Mouse (Mus musculus) cerebellum, adult (tissue): ENCODE measurements around the gene Gm20388.
"Not testable (repeated sequence)": the region's sequence is repeated elsewhere in the genome, so short reads cannot be mapped to it uniquely, and the experiment has no call there.

ENCODE experiments used
- ATAC-seq: cut with Nextera tagmentation; 2 replicates; pipeline ENCODE4 v1.9.2; 2017; ENCODE audit warnings: mild to moderate bottlenecking, moderate library complexity, mixed read lengths; ENCODE audit not compliant: insufficient number of reproducible peaks, low FRiP score, low TSS enrichment

The Gm20388 gene

DNA sequence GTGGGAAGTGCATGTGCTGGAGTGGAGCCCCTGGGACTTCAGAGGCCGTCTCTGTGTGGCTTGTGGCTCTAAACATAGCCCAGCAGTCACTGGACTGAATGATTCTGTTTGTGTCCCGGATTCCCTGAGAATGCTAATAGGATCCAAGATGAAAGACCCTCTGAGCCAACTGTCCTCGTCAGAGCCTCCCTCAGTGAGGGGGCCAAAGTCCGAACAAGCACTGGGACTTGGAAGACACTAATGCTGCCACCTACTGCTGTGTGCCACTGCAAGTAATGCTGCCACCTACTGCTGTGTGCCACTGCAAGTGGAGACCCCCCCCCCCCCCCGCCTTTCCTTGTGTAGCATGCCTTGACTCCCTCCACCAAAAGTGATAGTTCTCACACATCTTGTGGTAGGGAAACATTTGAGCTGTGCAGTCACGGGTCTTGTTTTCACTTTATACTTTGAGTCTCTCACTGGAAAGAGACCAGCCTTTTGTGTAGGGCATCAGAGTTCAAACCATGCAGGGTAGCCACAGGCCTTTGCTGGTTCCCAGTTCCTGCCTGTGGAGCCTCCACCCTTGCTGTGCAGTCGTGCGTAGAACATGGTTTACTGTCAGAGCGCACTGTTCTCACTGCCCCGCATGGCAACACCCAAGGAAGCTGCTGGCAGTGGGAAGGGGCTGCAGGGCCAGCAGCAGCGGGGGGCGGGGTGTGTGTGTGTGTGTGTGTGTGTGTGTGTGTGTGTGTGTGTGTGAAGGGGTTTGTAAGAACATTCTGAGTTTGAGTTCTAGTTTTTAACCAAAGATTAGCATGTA, 3187.3 kb downstream of the Gm20388 start:
- no peak for ATAC-seq

DNA sequence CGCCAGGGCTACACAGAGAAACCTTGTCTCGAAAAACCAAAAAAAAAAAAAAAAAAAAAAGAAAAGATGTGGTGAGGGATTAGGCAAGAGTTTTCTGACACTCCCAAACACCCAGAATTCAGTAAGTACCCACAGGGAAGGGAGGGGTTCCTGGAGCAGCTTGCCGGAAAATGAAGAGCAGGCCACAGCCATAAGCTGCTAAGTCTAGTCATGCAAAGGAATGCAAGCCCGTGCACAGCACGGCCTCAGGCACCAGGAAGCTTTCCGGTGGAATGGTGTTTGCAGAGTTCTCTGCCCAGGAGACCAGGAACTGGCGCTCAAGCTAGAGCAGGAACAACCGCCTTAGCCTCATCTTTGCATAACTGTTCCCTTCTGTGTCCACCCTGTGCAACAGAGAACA, 3189.6 kb downstream of the Gm20388 start:
- no peak for ATAC-seq

DNA sequence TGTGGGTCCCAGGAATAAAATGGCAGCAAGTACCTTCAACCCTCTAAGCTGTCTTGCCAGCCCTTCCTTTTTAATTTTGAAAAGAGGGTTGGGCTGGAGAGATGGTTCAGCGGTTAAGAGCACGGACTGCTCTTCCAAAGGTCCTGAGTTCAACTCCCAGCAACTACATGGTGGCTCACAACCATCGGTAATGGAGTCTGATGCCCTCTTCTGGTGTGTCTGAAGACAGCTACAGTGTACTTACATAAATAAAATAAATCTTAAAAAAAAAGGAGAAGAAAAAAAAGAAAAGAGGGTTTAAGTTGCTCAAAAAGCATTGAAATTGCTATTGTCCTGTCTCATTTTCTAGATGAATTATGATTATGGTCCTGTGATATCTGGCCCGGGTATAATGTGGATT, 3190.6 kb downstream of the Gm20388 start:
- no peak for ATAC-seq

DNA sequence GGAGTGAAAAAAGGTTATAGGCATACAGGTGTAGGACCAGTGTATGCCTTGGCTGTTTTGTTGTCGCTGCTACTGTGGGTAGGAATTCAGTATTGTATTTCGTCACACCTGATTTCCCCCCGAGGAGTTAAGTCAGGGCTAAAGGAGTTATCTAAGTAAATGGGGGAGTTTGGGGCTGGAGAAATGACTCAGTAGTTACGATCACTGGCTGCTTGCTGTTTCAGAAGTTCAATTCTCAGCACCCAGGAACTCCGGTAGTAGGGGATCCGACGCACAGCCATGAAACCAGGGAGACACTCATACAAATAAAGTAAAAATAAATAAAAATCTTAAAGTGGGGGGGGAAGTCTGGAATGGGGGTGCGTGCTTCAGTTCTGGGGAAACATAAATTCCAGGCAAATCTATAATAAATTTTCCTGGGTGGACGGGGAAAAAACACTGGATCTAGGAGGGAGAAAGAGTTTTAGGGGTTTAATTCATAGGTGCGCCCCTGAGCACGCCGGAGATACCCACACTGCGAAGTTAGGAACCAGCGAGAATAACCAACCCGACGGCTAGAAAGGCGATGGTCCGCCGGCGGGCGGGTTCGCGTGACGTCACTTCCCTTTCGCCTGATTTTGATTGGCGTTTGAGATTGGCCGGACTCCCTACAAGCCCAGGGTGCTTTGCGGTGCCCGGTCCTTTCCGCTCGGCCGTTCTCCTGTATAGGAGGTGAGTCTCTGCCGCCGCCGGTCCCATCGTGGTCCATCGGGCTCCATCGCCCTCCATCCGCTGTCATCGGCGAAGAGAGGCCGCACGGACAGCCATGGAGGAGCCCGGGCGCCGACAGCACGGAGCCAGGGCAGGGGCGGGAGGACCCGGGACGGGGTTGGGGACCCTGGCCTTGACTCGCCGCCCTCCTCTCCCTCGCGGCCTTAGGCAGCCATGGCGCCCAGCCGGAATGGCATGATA, 3191.4 kb downstream of the Gm20388 start, which contains the start of gene Rpl13:
Gene Rpl13, plus strand, starts transcription at position 616 of the 951 bp plus-strand sequence.
- peak; percentile 95 for ATAC-seq

DNA sequence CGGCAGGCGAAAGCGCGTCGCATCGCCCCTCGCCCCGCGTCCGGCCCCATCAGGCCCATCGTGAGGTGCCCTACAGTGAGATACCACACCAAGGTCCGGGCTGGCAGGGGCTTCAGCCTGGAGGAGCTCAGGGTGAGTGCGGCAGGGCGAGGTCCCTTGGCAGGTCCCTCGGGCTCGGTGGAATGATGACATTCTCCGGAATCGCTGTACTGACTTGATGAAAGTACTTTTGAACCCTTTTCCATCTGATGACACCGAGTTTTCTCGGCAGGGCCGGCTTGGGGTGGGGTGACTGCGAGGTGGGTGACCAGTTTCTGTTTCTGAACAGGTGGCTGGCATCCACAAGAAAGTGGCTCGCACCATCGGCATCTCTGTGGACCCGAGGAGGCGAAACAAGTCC, 3192.2 kb downstream of the Gm20388 start:
- not testable (repeated sequence) for ATAC-seq

DNA sequence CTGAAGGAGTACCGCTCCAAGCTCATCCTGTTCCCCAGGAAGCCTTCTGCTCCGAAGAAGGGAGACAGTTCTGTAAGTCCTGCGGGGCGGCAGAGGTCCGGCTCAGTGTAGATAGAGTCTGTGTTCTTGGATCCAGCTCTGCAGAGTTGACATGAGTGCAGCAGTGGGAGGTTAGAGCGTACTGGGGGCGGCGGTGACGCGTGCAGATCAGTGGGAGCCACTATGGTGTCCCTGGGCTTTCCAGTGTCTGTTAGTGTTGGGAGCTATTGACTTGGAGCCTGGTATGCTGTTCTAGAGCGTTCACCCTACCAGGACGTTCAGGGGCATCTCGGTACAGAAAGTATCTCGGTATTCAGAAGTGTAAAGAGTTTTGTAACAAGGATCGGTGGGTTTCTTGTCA, 3192.6 kb downstream of the Gm20388 start:
- ATAC-seq = no peak

DNA sequence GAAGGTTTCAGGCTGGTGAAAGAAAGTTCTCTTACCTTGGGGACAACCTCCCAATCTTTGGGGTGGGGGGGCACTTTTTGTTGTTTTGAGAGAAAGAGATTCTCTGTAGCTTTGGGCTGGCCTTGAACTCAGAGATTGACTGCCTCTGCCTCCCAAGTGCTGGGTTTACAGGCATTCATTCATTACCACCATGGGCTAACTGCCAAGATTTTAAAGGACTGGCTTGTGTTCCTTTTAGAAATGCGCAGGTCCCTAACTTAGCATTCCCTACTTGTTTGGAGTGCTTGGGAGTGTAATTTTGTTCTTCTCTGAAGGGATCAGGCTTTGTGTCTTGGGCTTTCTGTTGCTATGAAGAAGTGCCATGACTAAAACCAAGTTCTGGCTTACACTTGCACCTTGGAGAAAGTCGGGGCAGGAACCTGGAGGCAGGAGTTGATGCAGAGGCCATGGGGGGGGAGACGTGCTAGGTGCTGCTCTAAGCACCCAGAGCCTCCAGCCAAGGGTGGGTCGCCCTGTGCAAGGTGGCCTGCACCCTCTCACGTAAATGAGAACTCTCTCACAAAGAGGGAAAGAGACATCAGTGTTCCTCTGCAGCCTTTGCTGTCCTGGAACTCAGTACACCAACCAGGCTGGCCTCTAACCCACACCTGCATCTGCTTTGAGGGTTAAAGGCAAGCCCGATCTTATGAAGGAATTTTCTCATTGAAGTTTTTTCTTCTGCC, 3193.6 kb downstream of the Gm20388 start:
- ATAC-seq = no peak

DNA sequence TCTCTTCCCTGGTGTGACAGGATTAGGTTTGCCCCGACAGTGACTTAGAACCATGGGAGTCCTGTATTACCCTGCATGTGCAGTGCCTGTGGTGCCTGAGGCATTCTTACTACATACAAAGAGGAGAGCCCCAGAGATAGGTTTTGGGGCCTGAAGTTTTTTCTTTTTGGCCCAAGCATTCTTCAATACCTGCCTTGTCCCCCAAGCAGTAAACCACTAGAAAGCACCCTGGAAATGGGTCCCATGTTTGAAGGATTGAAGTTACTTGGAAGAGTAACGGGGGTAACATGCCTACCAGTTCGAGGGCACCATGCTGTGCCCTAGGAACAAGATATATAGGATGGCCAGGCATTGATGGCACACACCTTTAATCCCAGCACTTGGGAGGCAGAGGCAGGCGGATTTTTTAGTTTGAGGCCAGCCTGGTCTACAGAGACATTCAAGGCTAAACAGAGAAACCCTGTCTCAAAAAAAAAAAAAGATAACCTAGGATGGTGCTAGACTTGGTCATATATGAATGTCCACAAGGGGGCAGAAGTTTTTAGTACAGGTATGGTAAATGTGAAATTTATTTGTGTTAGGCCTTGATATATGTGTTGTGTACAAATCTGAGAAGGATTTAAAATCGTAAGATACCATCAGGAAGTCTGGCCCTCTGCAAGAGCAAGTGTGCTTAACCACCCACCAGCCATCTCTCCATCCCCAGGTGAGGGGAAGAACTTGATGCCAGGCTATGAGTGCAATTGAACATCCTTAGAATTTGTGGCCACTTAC, 3195.1 kb downstream of the Gm20388 start:
- ATAC-seq = no peak

DNA sequence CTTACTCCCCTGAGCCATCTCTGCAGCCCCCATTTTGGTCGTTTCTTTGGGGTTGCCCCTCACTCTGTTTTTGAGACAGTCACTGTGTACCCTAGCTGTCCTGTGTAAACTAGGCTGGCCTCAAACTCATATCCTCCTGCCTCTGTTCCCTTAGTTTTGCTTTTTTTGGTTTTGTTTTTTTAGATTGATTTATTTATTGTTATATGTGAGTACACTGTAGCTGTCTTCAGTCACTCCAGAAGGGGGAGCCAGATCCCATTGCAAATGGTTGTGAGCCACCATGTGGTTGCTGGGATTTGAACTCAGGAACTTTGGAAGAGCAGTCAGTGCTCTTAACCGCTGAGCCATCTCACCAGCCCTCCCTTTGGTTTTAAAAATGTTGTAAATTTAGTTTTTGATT, 3195.9 kb downstream of the Gm20388 start:
- no peak for ATAC-seq

DNA sequence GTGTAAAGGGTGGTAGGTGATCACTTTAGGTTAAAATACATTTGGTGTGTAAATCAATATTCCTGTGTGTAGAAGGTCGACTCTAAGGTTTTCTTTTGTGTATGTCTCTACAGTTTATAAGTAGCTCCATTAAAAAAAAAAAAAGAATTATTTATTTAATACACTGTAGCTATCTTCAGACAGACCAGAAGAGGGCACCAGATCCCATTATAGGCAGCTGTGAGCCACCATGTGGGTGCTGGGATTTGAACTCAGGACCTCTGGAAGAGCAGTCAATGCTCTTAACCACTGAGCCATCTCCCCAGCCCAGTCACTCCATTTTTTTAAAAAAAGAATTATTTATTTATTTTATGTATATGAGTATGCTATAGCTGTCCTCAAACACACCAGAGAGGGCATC, 3197.4 kb downstream of the Gm20388 start:
- ATAC-seq = no peak

DNA sequence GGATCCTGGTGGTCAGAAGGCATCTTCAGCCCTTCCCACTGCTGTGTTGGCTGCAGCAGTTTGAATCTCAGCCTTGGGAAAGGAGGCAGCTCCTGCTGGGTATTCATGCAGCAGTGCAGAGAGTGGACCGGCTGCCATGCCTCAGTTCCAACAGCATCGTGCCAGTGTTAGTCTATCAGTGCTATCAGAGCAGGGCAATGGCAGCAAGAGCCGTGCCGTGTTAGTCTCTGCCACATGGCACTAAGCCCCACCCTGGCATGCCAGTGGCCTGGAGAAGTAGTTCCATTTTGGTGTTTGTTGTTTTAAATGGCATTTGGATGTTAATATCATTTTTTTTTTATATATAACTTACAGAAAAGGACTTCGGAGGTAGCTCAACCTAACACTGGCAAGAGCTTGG, 3198.3 kb downstream of the Gm20388 start:
- ATAC-seq = no peak

DNA sequence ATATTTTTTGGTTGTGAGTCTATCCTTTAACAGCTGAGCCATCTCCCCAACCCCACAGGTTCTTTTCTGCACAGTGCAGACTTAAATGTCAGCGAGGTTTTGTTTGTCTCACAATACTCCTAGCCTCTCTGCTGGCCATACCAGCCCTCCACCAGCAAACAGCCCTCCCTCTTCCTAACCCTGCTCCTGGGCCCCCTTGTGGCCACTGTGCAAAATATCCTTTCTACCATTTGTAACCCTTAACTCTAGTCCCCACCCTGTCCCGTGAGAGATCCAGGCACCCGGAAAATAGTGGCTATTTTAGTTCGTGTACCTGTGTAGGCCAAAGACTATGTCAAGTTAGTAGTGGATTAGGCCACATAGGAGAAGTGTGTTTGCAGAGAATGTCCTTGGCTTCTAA, 3200.0 kb downstream of the Gm20388 start:
- ATAC-seq = peak; percentile 40; the same call in 1 of the 2 replicates

DNA sequence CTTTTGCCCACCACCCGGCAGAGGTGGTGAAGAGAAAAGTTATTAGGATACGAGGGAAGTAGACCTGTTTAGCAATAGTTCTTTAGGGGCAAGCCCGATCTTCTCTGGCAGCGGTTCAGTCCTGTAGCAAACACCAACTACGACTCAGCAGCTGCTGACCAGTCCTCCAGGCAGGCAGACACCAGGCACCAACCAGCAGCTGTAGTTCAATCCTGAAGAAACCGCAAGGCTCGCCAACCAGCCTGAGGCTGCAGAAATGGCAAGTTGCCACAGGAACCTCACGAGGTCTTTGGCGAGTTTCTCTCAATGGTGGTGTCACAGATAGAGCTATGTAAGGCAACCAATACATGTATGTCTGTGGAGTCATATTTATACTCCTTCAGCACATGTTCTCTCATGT, 3202.3 kb downstream of the Gm20388 start:
- ATAC-seq = no peak

DNA sequence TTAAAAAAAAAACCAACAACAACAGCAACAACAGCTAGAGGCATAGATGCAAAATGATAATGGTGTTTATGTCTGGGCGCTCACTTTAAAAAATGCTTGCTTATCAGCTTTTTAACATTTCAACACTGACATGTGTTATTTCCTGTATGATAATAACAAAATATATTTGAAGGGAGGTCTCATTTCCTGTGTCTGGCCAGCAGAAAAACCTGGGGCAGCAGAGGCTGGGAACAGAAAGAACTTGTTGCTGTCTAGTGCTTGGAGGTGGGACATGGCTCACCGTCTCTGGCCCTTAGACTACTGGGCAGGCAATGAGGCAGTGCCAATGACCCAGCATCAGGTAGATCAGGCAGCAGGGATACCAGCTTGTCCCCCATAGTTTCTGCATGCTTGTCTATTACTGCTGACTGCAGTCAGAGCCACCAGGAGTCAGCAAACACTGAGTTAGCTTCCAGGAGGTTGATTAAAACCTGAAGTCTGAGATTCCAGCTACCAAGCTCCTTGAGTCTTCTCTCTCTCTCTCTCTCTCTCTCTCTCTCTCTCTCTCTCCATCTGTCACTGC, 3203.3 kb downstream of the Gm20388 start:
- no peak for ATAC-seq

DNA sequence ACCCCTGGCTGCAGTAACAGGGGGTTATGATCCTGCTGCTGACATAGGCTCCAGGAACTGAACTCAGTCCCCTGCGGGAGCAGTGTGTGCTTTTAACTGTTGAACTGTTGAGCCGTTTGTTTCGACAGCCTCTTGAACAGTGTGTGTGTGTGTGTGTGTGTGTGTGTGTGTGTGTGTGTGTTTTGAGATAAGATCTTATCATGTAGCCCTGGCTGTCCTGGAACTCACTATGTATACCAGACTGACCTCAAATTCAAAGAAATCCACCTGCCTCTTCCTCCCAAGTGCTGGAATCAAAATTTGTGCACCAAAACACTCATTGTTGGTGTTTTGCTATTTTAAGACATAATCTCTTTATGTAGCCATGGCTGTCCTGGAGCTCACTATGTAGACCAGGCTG, 3204.0 kb downstream of the Gm20388 start:
- ATAC-seq = no peak

DNA sequence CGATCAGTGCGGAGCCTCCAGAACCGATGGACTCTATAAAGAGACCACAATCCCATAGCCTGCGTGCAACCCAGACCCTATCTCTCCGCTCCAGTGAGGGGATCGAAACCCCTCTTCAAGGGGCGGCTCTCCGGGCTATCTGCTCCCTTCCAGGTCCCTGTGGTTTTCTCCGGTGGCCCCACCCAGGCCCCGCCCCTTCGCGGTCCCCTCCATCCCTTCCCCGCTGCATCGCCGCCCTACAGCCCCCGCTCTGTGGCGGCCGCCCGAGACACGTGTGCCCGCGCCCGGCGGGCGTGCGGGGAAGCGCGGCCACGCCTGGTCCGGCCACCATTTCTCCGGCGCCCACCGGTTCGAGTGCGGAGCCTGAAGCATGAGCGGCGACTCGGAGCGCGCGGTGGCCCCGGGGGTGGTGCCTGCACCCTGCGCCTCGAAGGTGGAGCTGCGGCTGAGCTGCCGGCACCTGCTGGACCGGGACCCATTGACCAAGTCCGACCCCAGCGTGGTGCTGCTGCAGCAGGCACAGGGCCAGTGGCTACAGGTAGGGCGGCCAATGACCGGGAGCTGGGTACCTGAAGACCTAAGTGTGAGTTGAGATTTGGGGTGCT, 3206.6 kb downstream of the Gm20388 start, which contains the start of gene Cpne7:
Gene Cpne7, plus strand, starts transcription at position 248 of the 605 bp plus-strand sequence.
- no peak for ATAC-seq

DNA sequence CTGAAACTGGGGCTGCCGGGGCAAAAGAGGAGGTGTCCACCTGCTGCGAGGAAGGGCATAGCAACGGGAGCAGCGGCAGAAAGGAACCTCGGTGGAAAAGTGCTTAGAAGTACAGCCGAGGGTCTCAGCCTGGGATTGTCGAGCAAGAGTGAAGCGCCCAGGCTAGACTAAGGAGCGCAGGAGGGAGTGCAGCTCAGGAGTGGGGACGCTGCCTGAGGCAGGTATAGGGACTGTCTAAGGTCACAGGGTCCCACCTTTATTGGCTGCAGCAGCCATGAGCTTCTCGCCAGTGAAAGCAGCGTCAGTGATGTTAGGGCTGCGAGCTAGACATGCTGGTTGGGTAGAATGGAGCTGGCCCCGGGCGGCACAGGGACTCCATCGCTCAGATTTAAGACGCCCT, 3207.1 kb downstream of the Gm20388 start:
- no peak for ATAC-seq

DNA sequence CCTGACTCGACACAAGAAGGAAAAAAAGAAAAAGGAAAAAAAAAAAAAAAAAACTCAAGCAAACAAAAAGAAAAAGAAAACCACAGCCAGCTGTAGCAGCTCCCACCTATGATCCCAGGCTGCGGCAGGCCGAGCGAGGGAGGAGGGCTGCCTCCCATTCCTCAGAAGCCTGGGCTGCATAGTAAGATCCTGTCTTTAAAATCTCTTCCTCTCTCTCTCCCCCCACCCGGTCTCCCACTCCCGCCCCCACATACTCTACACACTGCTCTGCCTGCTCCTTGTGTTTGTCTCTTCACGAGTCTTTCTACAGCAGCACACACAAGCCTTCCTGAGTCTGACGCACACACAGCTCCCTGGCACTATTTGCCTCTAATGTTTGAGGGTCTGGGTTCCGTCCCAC, 3211.4 kb downstream of the Gm20388 start:
- ATAC-seq = no peak

DNA sequence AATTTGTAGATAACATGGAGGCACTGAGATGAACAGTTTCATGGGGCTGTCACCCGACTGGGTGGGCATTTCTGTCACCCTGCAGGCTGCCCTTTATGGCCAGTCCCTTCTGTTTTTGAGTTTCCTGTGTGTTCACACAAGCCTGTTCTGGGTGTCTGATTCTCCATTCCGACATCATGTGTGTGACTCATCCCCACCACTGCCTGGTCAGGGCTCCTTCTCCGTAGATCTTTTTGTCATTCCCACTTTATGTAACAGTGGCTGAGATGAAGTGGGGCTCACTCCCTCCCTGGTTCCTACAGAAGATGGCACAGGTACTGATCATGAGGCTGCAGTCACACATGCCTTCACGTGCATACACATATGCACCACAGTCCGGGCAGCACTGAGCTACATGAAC, 3212.0 kb downstream of the Gm20388 start:
- ATAC-seq = no peak
